Mouse (Mus musculus): ENCODE data around the gene Zkscan3. TPM values are rescaled to one million over a fixed set of nuclear protein-coding genes. Genes with fewer than 3 reads are reported as not detected.

The Zkscan3 gene
- polyA plus RNA-seq (2012; rRNA removed), result 45.0 and 47.4 TPM in 2 replicates

GRCm38 (mm10) chr13:21402287-21402846 is at the start of gene Zkscan3:
Gene Zkscan3 (minus strand): TSS chr13:21402755.
- under 1% methylated on average over 35 of the region's 35 CpGs for WGBS

GRCm38 (mm10) chr13:21447856-21448614 is 45.5 kb upstream of the Zkscan3 start:
- no peak for DNase-seq
- WGBS, result 84% methylated on average over 16 of the region's 16 CpGs
- H3K4me1 ChIP-seq (ENCODE audit: control insufficient read depth, insufficient read depth, low read length), result peaks cover 4% of the 10 kb centered on the region
- H3K27me3 ChIP-seq (ENCODE audit: control insufficient read depth, insufficient read depth, low read length), result no peaks in the 10 kb centered on the region
- TF ChIP-seq POLR2A (IDR thresholded peaks at IDR 0.05; ENCODE audit: borderline replicate concordance, insufficient read depth, low read length) (no peak), CTCF (IDR thresholded peaks at IDR 0.05; ENCODE audit: borderline replicate concordance, insufficient read depth, low read depth, low read length) (no peak)
- H3K27ac ChIP-seq (ENCODE audit: insufficient read depth, low read length), result no peak overlapping the region
- H3K4me3 ChIP-seq (replicated peaks; ENCODE audit: insufficient read depth, low read depth, low read length), result no peak overlapping the region

More at GRCm38 (mm10) chr13:21402287-21402846, at the start of gene Zkscan3:
- peak within 1 kb of the TSS; percentile 60; the same call in 1 of the 2 replicates for H3K27ac ChIP-seq (ENCODE audit: insufficient read depth, low read length)
- no peaks in the 10 kb centered on the region for H3K4me1 ChIP-seq (ENCODE audit: control insufficient read depth, insufficient read depth, low read length)
- peak; percentile 84 to 86 for DNase-seq
- TF ChIP-seq POLR2A (IDR thresholded peaks at IDR 0.05; ENCODE audit: borderline replicate concordance, insufficient read depth, low read length), result peak; percentile 50; the same call in 1 of the 2 replicates
- no peak for TF ChIP-seq CTCF (IDR thresholded peaks at IDR 0.05; ENCODE audit: borderline replicate concordance, insufficient read depth, low read depth, low read length)
- peak within 1 kb of the TSS; percentile 96 for H3K4me3 ChIP-seq (replicated peaks; ENCODE audit: insufficient read depth, low read depth, low read length)
- H3K27me3 ChIP-seq (ENCODE audit: control insufficient read depth, insufficient read depth, low read length), result no peaks in the 10 kb centered on the region

- DNase-seq, result no peak
- no peak overlapping the region for H3K4me3 ChIP-seq (replicated peaks; ENCODE audit: insufficient read depth, low read depth, low read length)
- peaks cover 1% of the 10 kb centered on the region for H3K4me1 ChIP-seq (ENCODE audit: control insufficient read depth, insufficient read depth, low read length)
- WGBS, result 81% methylated on average over 9 of the region's 9 CpGs
- no peaks in the 10 kb centered on the region for H3K27me3 ChIP-seq (ENCODE audit: control insufficient read depth, insufficient read depth, low read length)
- no peak for TF ChIP-seq POLR2A (IDR thresholded peaks at IDR 0.05; ENCODE audit: borderline replicate concordance, insufficient read depth, low read length)
- TF ChIP-seq CTCF (IDR thresholded peaks at IDR 0.05; ENCODE audit: borderline replicate concordance, insufficient read depth, low read depth, low read length), result no peak
- H3K27ac ChIP-seq (ENCODE audit: insufficient read depth, low read length), result no peak overlapping the region
Measured at GRCm38 (mm10) chr13:21446796-21447195, 44.2 kb upstream of the Zkscan3 start.

DNA sequence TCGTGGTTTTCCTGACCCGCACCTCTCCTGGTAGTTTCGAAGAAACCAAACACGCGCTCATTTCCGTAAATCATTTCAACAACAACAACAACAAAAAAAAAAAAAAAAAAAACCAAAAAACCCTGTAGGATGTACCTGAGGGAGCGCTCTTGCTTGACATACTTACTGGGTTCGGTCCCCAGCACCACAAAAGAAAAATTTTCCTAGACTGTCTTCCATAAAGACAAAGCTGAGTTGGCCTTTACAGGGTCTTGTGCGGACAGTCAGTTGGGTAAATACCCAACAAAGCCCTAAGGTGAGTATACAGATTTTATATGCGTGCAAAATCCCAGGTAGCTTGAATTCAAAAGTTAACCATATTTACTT is 38.6 kb upstream of the Zkscan3 start:
- TF ChIP-seq POLR2A (IDR thresholded peaks at IDR 0.05; ENCODE audit: borderline replicate concordance, insufficient read depth, low read length) (no peak), CTCF (IDR thresholded peaks at IDR 0.05; ENCODE audit: borderline replicate concordance, insufficient read depth, low read depth, low read length) (no peak)
- no peak for DNase-seq
- H3K4me1 ChIP-seq (ENCODE audit: control insufficient read depth, insufficient read depth, low read length), result peaks cover 3% of the 10 kb centered on the region; the same call in 1 of the 2 replicates
- H3K27me3 ChIP-seq (ENCODE audit: control insufficient read depth, insufficient read depth, low read length), result no peaks in the 10 kb centered on the region
- WGBS, result 16% methylated on average over 10 of the region's 10 CpGs
- H3K4me3 ChIP-seq (replicated peaks; ENCODE audit: insufficient read depth, low read depth, low read length), result peak overlapping the region; percentile 94
- peak overlapping the region; percentile 84 for H3K27ac ChIP-seq (ENCODE audit: insufficient read depth, low read length)

- under 1% methylated on average over 32 of the region's 32 CpGs for WGBS
- peak; percentile 82 to 87 for DNase-seq
- peak; percentile 59; the same call in 1 of the 2 replicates for TF ChIP-seq POLR2A (IDR thresholded peaks at IDR 0.05; ENCODE audit: borderline replicate concordance, insufficient read depth, low read length)
- TF ChIP-seq CTCF (IDR thresholded peaks at IDR 0.05; ENCODE audit: borderline replicate concordance, insufficient read depth, low read depth, low read length), result peak; percentile 41; the same call in 1 of the 2 replicates
- Histone ChIP-seq H3K27me3 (ENCODE audit: control insufficient read depth, insufficient read depth, low read length) (no peaks in the 10 kb centered on the region), H3K4me3 (replicated peaks; ENCODE audit: insufficient read depth, low read depth, low read length) (peak within 1 kb of the TSS; percentile 94), H3K27ac (ENCODE audit: insufficient read depth, low read length) (peak within 1 kb of the TSS; percentile 84), H3K4me1 (ENCODE audit: control insufficient read depth, insufficient read depth, low read length) (peaks cover 3% of the 10 kb centered on the region; the same call in 1 of the 2 replicates)
Measured at GRCm38 (mm10) chr13:21440503-21441206, 38.1 kb upstream of the Zkscan3 start, which contains the start of gene Pgbd1. Gene Pgbd1 (minus strand): TSS chr13:21441058.

- TF ChIP-seq CTCF (IDR thresholded peaks at IDR 0.05; ENCODE audit: borderline replicate concordance, insufficient read depth, low read depth, low read length), result no peak
- TF ChIP-seq POLR2A (IDR thresholded peaks at IDR 0.05; ENCODE audit: borderline replicate concordance, insufficient read depth, low read length), result no peak
- WGBS, result 79% methylated on average over 4 of the region's 4 CpGs
- H3K4me1 ChIP-seq (ENCODE audit: control insufficient read depth, insufficient read depth, low read length), result peaks cover 3% of the 10 kb centered on the region; the same call in 1 of the 2 replicates
- DNase-seq, result no peak
- no peaks in the 10 kb centered on the region for H3K27me3 ChIP-seq (ENCODE audit: control insufficient read depth, insufficient read depth, low read length)
- no peak overlapping the region for H3K27ac ChIP-seq (ENCODE audit: insufficient read depth, low read length)
- H3K4me3 ChIP-seq (replicated peaks; ENCODE audit: insufficient read depth, low read depth, low read length), result no peak overlapping the region
Measured at GRCm38 (mm10) chr13:21435476-21435875, 32.9 kb upstream of the Zkscan3 start.

DNA sequence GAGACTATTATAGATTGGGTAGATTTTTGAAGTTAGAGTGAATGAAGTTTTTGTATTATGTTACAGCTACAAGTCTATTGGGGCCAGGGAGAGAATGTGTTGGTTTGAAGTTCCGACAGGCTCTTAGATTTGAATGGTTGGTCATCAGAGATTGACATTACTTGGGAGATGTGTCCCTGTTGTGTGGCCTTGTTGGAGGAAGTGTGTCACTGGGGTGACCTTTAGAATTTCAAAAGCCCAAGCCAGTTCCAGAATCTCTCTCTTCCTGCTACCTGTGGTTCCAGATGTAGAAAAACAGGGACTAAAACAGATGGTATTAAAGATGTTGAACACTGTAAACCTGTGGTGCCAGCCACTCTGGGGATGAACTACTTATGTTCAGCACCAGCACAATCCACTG is 25.1 kb upstream of the Zkscan3 start:
- TF ChIP-seq POLR2A (IDR thresholded peaks at IDR 0.05; ENCODE audit: borderline replicate concordance, insufficient read depth, low read length) (no peak), CTCF (IDR thresholded peaks at IDR 0.05; ENCODE audit: borderline replicate concordance, insufficient read depth, low read depth, low read length) (no peak)
- no peak for DNase-seq
- no peak overlapping the region for H3K4me3 ChIP-seq (replicated peaks; ENCODE audit: insufficient read depth, low read depth, low read length)
- no peaks in the 10 kb centered on the region for H3K27me3 ChIP-seq (ENCODE audit: control insufficient read depth, insufficient read depth, low read length)
- H3K4me1 ChIP-seq (ENCODE audit: control insufficient read depth, insufficient read depth, low read length), result no peaks in the 10 kb centered on the region
- H3K27ac ChIP-seq (ENCODE audit: insufficient read depth, low read length), result no peak overlapping the region
- 100% methylated on average over 1 of the region's 1 CpGs for WGBS

All from cerebellum, adult 2 months (tissue).